Mouse (Mus musculus): ENCODE measurements around the gene Gm973. TPM values are rescaled to one million over a fixed set of nuclear protein-coding genes. Genes with fewer than 3 reads are reported as not detected.

Gm973 gene
- polyA plus RNA-seq, 1 experiment = not detected

GRCm38 (mm10) chr1:59540537-59541148 lies 24.6 kb downstream of the Gm973 start:
- Histone ChIP-seq H3K4me1 (ENCODE audit: control insufficient read depth, insufficient read depth, low read length) (no peaks in the 10 kb centered on the region), H3K4me3 (ENCODE audit: insufficient read depth, low read length) (no peak overlapping the region), H3K27ac (ENCODE audit: insufficient read depth, low read depth, low read length) (no peak overlapping the region)
- TF ChIP-seq POLR2A (IDR thresholded peaks at IDR 0.05; ENCODE audit: borderline replicate concordance, low read depth, low read length) = no peak
- no peak for TF ChIP-seq CTCF (IDR thresholded peaks at IDR 0.05; ENCODE audit: low read depth, low read length)

GRCm38 (mm10) chr1:59541271-59542020 lies 25.4 kb downstream of the Gm973 start:
- no peak for TF ChIP-seq CTCF (IDR thresholded peaks at IDR 0.05; ENCODE audit: low read depth, low read length)
- TF ChIP-seq POLR2A (IDR thresholded peaks at IDR 0.05; ENCODE audit: borderline replicate concordance, low read depth, low read length) = no peak
- no peaks in the 10 kb centered on the region for H3K4me1 ChIP-seq (ENCODE audit: control insufficient read depth, insufficient read depth, low read length)

GRCm38 (mm10) chr1:59542231-59542630 lies 26.2 kb downstream of the Gm973 start:
- no peak for TF ChIP-seq CTCF (IDR thresholded peaks at IDR 0.05; ENCODE audit: low read depth, low read length)
- TF ChIP-seq POLR2A (IDR thresholded peaks at IDR 0.05; ENCODE audit: borderline replicate concordance, low read depth, low read length) = no peak
- Histone ChIP-seq H3K4me3 (ENCODE audit: insufficient read depth, low read length) (no peak overlapping the region), H3K4me1 (ENCODE audit: control insufficient read depth, insufficient read depth, low read length) (no peaks in the 10 kb centered on the region), H3K27ac (ENCODE audit: insufficient read depth, low read depth, low read length) (no peak overlapping the region)

More at GRCm38 (mm10) chr1:59541271-59542020, 25.4 kb downstream of the Gm973 start:
- no peak overlapping the region for H3K4me3 ChIP-seq (ENCODE audit: insufficient read depth, low read length)
- H3K27ac ChIP-seq (ENCODE audit: insufficient read depth, low read depth, low read length) = no peak overlapping the region

- TF ChIP-seq POLR2A (IDR thresholded peaks at IDR 0.05; ENCODE audit: borderline replicate concordance, low read depth, low read length) = no peak
- H3K4me3 ChIP-seq (ENCODE audit: insufficient read depth, low read length) = no peak overlapping the region
- H3K27ac ChIP-seq (ENCODE audit: insufficient read depth, low read depth, low read length) = no peak overlapping the region
- H3K4me1 ChIP-seq (ENCODE audit: control insufficient read depth, insufficient read depth, low read length) = no peaks in the 10 kb centered on the region
These were observed 27.8 kb downstream of the Gm973 start for GRCm38 (mm10) chr1:59543911-59544310.

GRCm38 (mm10) chr1:59548486-59548885 lies 32.4 kb downstream of the Gm973 start:
- no peak overlapping the region for H3K4me3 ChIP-seq (ENCODE audit: insufficient read depth, low read length)
- no peaks in the 10 kb centered on the region for H3K4me1 ChIP-seq (ENCODE audit: control insufficient read depth, insufficient read depth, low read length)
- TF ChIP-seq POLR2A (IDR thresholded peaks at IDR 0.05; ENCODE audit: borderline replicate concordance, low read depth, low read length) (no peak), CTCF (IDR thresholded peaks at IDR 0.05; ENCODE audit: low read depth, low read length) (no peak)
- no peak overlapping the region for H3K27ac ChIP-seq (ENCODE audit: insufficient read depth, low read depth, low read length)

GRCm38 (mm10) chr1:59549036-59549675 lies 33.1 kb downstream of the Gm973 start:
- H3K4me1 ChIP-seq (ENCODE audit: control insufficient read depth, insufficient read depth, low read length) = no peaks in the 10 kb centered on the region
- TF ChIP-seq CTCF (IDR thresholded peaks at IDR 0.05; ENCODE audit: low read depth, low read length) = no peak
- no peak for TF ChIP-seq POLR2A (IDR thresholded peaks at IDR 0.05; ENCODE audit: borderline replicate concordance, low read depth, low read length)
- no peak overlapping the region for H3K4me3 ChIP-seq (ENCODE audit: insufficient read depth, low read length)

GRCm38 (mm10) chr1:59550227-59550626 lies 34.2 kb downstream of the Gm973 start:
- H3K27ac ChIP-seq (ENCODE audit: insufficient read depth, low read depth, low read length) = no peak overlapping the region
- TF ChIP-seq CTCF (IDR thresholded peaks at IDR 0.05; ENCODE audit: low read depth, low read length) (no peak), POLR2A (IDR thresholded peaks at IDR 0.05; ENCODE audit: borderline replicate concordance, low read depth, low read length) (no peak)
- no peak overlapping the region for H3K4me3 ChIP-seq (ENCODE audit: insufficient read depth, low read length)
- no peaks in the 10 kb centered on the region for H3K4me1 ChIP-seq (ENCODE audit: control insufficient read depth, insufficient read depth, low read length)

More at GRCm38 (mm10) chr1:59549036-59549675, 33.1 kb downstream of the Gm973 start:
- no peak overlapping the region for H3K27ac ChIP-seq (ENCODE audit: insufficient read depth, low read depth, low read length)

- no peak for TF ChIP-seq CTCF (IDR thresholded peaks at IDR 0.05; ENCODE audit: low read depth, low read length)
- TF ChIP-seq POLR2A (IDR thresholded peaks at IDR 0.05; ENCODE audit: borderline replicate concordance, low read depth, low read length) = no peak
These were observed 34.9 kb downstream of the Gm973 start for GRCm38 (mm10) chr1:59550996-59551395.

GRCm38 (mm10) chr1:59553708-59554107 lies 37.6 kb downstream of the Gm973 start:
- TF ChIP-seq CTCF (IDR thresholded peaks at IDR 0.05; ENCODE audit: low read depth, low read length) = no peak
- no peak for TF ChIP-seq POLR2A (IDR thresholded peaks at IDR 0.05; ENCODE audit: borderline replicate concordance, low read depth, low read length)
- Histone ChIP-seq H3K4me1 (ENCODE audit: control insufficient read depth, insufficient read depth, low read length) (no peaks in the 10 kb centered on the region), H3K4me3 (ENCODE audit: insufficient read depth, low read length) (no peak overlapping the region), H3K27ac (ENCODE audit: insufficient read depth, low read depth, low read length) (no peak overlapping the region)

More at GRCm38 (mm10) chr1:59550996-59551395, 34.9 kb downstream of the Gm973 start:
- Histone ChIP-seq H3K27ac (ENCODE audit: insufficient read depth, low read depth, low read length) (no peak overlapping the region), H3K4me1 (ENCODE audit: control insufficient read depth, insufficient read depth, low read length) (no peaks in the 10 kb centered on the region), H3K4me3 (ENCODE audit: insufficient read depth, low read length) (no peak overlapping the region)

GRCm38 (mm10) chr1:59563581-59563980 lies 47.5 kb downstream of the Gm973 start:
- Histone ChIP-seq H3K27ac (ENCODE audit: insufficient read depth, low read depth, low read length) (no peak overlapping the region), H3K4me3 (ENCODE audit: insufficient read depth, low read length) (no peak overlapping the region), H3K4me1 (ENCODE audit: control insufficient read depth, insufficient read depth, low read length) (no peaks in the 10 kb centered on the region)
- TF ChIP-seq POLR2A (IDR thresholded peaks at IDR 0.05; ENCODE audit: borderline replicate concordance, low read depth, low read length) (no peak), CTCF (IDR thresholded peaks at IDR 0.05; ENCODE audit: low read depth, low read length) (no peak)

Data from bone marrow macrophage, adult 2 months (primary cell).